ENCODE assay signal across 9 mouse cellular contexts in the genomic region with DNA sequence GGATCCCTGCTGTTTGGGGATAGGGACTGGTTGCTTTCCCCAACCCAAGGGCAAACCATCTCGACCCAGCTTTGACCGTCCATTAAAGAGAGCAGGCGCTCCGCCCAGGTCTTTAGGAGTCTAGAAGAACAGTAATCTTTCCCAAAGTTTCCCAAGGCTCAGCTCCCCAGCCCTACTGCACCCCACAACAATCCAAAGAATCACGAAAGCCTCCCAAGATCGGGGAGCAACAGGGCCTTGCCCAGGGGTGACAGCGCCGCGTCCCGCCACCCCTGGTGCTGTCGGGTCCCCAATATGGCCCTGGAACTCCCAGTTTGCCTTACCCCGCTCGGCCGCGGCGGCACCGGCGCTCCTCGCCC. TPM values are rescaled to one million over a fixed set of nuclear protein-coding genes. Genes with fewer than 3 reads are reported as not detected.
DNase-seq lines count a peak whose midpoint lies in the region; ATAC-seq and TF ChIP-seq lines count a peak whose summit lies in the region.
"Had no signal": no experiment of that assay in that cellular context is flagged by ENCODE, and none has a peak within 500 bp of the region (broad histone marks: within the 10 kb centered on the region; RNA-seq: fewer than 3 reads in every experiment).

No protein-coding gene starts in this region.

- 3% methylated on average over 19 of the region's 19 CpGs for WGBS in lung, embryonic 14.5 days
- 4% methylated on average over 19 of the region's 19 CpGs for WGBS in forebrain, embryonic 13.5 days
- 2% methylated on average over 19 of the region's 19 CpGs for WGBS in limb, embryonic 15.5 days
- 3% methylated on average over 19 of the region's 19 CpGs for WGBS in stomach, embryonic 14.5 days

- H3K9ac ChIP-seq in lung, embryonic 14.5 days: peak overlapping the region; percentile 39
- peak overlapping the region; percentile 35; the same call in 1 of the 2 replicates for H3K9ac ChIP-seq in forebrain, embryonic 13.5 days
- 0 out of 2 replicates have a peak overlapping the region, but pooled peaks have one; percentile 14 for H3K9ac ChIP-seq in limb, embryonic 15.5 days
- H3K9ac ChIP-seq in stomach, embryonic 14.5 days (replicated peaks; ENCODE audit: low read depth, low read length): no peak overlapping the region

- H3K9me3 ChIP-seq in lung, embryonic 14.5 days (ENCODE audit: low read depth, low read length): no peaks in the 10 kb centered on the region
- H3K9me3 ChIP-seq in forebrain, embryonic 13.5 days (replicated peaks): no peaks in the 10 kb centered on the region
- no peaks in the 10 kb centered on the region for H3K9me3 ChIP-seq in limb, embryonic 15.5 days
- H3K9me3 ChIP-seq in stomach, embryonic 14.5 days (ENCODE audit: control insufficient read depth, low read depth, low read length): no peaks in the 10 kb centered on the region

- no peak; the same call in 1 of the 2 replicates for ATAC-seq in lung, embryonic 14.5 days (ENCODE audit: insufficient read depth)
- ATAC-seq in forebrain, embryonic 13.5 days: no peak
- ATAC-seq in limb, embryonic 15.5 days (ENCODE audit: insufficient number of reproducible peaks, low FRiP score, low TSS enrichment, low read depth): no peak; the same call in 1 of the 2 replicates
- ATAC-seq in stomach, embryonic 14.5 days (ENCODE audit: insufficient number of reproducible peaks, insufficient read depth, low FRiP score, low read depth): no peak

- TF ChIP-seq CTCF in lung, embryonic 14.5 days (IDR thresholded peaks at IDR 0.05; ENCODE audit: low read depth): no peak

- peak overlapping the region; percentile 52 for H3K4me3 ChIP-seq in lung, embryonic 14.5 days (ENCODE audit: low read depth, low read length)
- H3K4me3 ChIP-seq in forebrain, embryonic 13.5 days: peak overlapping the region; percentile 45
- peak overlapping the region; percentile 52 for H3K4me3 ChIP-seq in limb, embryonic 15.5 days
- peak overlapping the region; percentile 47 for H3K4me3 ChIP-seq in stomach, embryonic 14.5 days (ENCODE audit: low read depth, low read length)

- peaks cover 3% of the 10 kb centered on the region; the same call in 1 of the 2 replicates for H3K4me1 ChIP-seq in lung, embryonic 14.5 days (ENCODE audit: insufficient read depth)
- H3K4me1 ChIP-seq in forebrain, embryonic 13.5 days: peaks cover 13% of the 10 kb centered on the region
- peaks cover 13% of the 10 kb centered on the region for H3K4me1 ChIP-seq in limb, embryonic 15.5 days
- no peaks in the 10 kb centered on the region for H3K4me1 ChIP-seq in stomach, embryonic 14.5 days (ENCODE audit: control insufficient read depth, insufficient read depth, low read length)

- H3K36me3 ChIP-seq in lung, embryonic 14.5 days (ENCODE audit: insufficient read depth): no peaks in the 10 kb centered on the region
- no peaks in the 10 kb centered on the region for H3K36me3 ChIP-seq in forebrain, embryonic 13.5 days (ENCODE audit: poor library complexity, severe bottlenecking)
- no peaks in the 10 kb centered on the region for H3K36me3 ChIP-seq in limb, embryonic 15.5 days
- H3K36me3 ChIP-seq in stomach, embryonic 14.5 days (ENCODE audit: control insufficient read depth, insufficient read depth, low read length): no peaks in the 10 kb centered on the region

- no peak overlapping the region for H3K27ac ChIP-seq in lung, embryonic 14.5 days (ENCODE audit: low read depth)
- H3K27ac ChIP-seq in forebrain, embryonic 13.5 days: no peak overlapping the region
- H3K27ac ChIP-seq in limb, embryonic 15.5 days: no peak overlapping the region
- H3K27ac ChIP-seq in stomach, embryonic 14.5 days (ENCODE audit: low read length): no peak overlapping the region

- H3K4me2 ChIP-seq in lung, embryonic 14.5 days: peak overlapping the region; percentile 88
- H3K4me2 ChIP-seq in forebrain, embryonic 13.5 days: peak overlapping the region; percentile 77
- peak overlapping the region; percentile 97 for H3K4me2 ChIP-seq in limb, embryonic 15.5 days
- H3K4me2 ChIP-seq in stomach, embryonic 14.5 days (replicated peaks; ENCODE audit: low read depth, low read length): peak overlapping the region; percentile 95

- peaks cover 44% of the 10 kb centered on the region for H3K27me3 ChIP-seq in lung, embryonic 14.5 days (ENCODE audit: insufficient read depth, low read length)
- H3K27me3 ChIP-seq in forebrain, embryonic 13.5 days: peaks cover 54% of the 10 kb centered on the region
- H3K27me3 ChIP-seq in limb, embryonic 15.5 days: peaks cover 45% of the 10 kb centered on the region
- peaks cover 28% of the 10 kb centered on the region for H3K27me3 ChIP-seq in stomach, embryonic 14.5 days (ENCODE audit: control insufficient read depth, insufficient read depth, low read length)

- no peak for DNase-seq in lung, embryonic 14.5 days
- DNase-seq in lung, postnatal 14 days: no peak
- no peak for DNase-seq in left cerebral cortex, adult 8-10 months (ENCODE audit: low spot score in 2 of 2)
- DNase-seq in right cerebral cortex, postnatal 25 days: no peak
- DNase-seq in embryo, embryonic 10 days (ENCODE audit: low spot score): no peak
- DNase-seq: lung, adult 2 months had no signal

RNA-seq across cellular contexts. Expression of a gene that starts 0.7 kb away (rescaled TPM):
- polyA plus RNA-seq in lung, embryonic 14.5 days (2014; fragmentation: Nextera tagmentation; extraction: Ambion mirVana): 0.95 and 3.9 TPM in 2 replicates
- polyA plus RNA-seq in forebrain, embryonic 13.5 days (2015; fragmentation: Nextera tagmentation; extraction: Ambion mirVana): not detected in 2 replicates
- polyA plus RNA-seq in limb, embryonic 15.5 days (2015; fragmentation: Nextera tagmentation; extraction: Ambion mirVana): 5.6 and 14.7 TPM in 2 replicates
- 0.35 and 0.78 TPM in 2 replicates for polyA plus RNA-seq in stomach, embryonic 14.5 days (2014; fragmentation: Nextera tagmentation; extraction: Ambion mirVana)
- total RNA-seq in left cerebral cortex, adult 8-10 months (2022): under 1 TPM in 3 of 4 experiments, not detected in 1; 0.13 to 0.19 (median 0.16) TPM

RNA-seq across cellular contexts. Expression of a gene that starts 47.3 kb away (rescaled TPM):
- polyA plus RNA-seq in lung, embryonic 14.5 days (2014; fragmentation: Nextera tagmentation; extraction: Ambion mirVana): 0.24 TPM in 2 replicates
- polyA plus RNA-seq in forebrain, embryonic 13.5 days (2015; fragmentation: Nextera tagmentation; extraction: Ambion mirVana): 2.8 and 3.9 TPM in 2 replicates
- polyA plus RNA-seq in limb, embryonic 15.5 days (2015; fragmentation: Nextera tagmentation; extraction: Ambion mirVana): 101 and 112 TPM in 2 replicates
- 0.49 and 2.3 TPM in 2 replicates for polyA plus RNA-seq in stomach, embryonic 14.5 days (2014; fragmentation: Nextera tagmentation; extraction: Ambion mirVana)
- total RNA-seq in left cerebral cortex, adult 8-10 months (2022): 10 to 100 TPM; 11.1 to 12.3 (median 11.3) TPM

RNA-seq across cellular contexts. Expression of a gene that starts 58.5 kb away (rescaled TPM):
- not detected in 2 replicates for polyA plus RNA-seq in lung, embryonic 14.5 days (2014; fragmentation: Nextera tagmentation; extraction: Ambion mirVana)
- not detected in 2 replicates for polyA plus RNA-seq in forebrain, embryonic 13.5 days (2015; fragmentation: Nextera tagmentation; extraction: Ambion mirVana)
- polyA plus RNA-seq in limb, embryonic 15.5 days (2015; fragmentation: Nextera tagmentation; extraction: Ambion mirVana): 0.15 TPM in 1 of 2 replicates, not detected in the other
- polyA plus RNA-seq in stomach, embryonic 14.5 days (2014; fragmentation: Nextera tagmentation; extraction: Ambion mirVana): not detected in 2 replicates
- total RNA-seq in left cerebral cortex, adult 8-10 months (2022): 1 to 10 TPM in 1 of 4 experiments, under 1 TPM in 3; 0.43 to 1.3 (median 0.63) TPM
- polyA plus RNA-seq: lung, adult 2 months had no signal

Comparison
In these comparisons a context has a peak if more than half of its experiments do, and no peak if none do; other contexts are left out.
1. RNA of a gene that starts 47.3 kb away (polyA plus RNA-seq): 101 to 112 TPM in limb, embryonic 15.5 days; 2.8 to 3.9 TPM in forebrain, embryonic 13.5 days, 0.49 to 2.3 TPM in stomach, embryonic 14.5 days and 0.24 TPM in lung, embryonic 14.5 days; every median in the first group is over 10 times any median in the second.
2. Peak in every context shown above with its lines, with median percentiles within 50 percentile points of each other: H3K4me2 ChIP-seq and H3K4me3 ChIP-seq.